Mouse (Mus musculus) ES-E14 (cell line): Measurements from ENCODE around the gene Dock6. TPM values are rescaled to one million over a fixed set of nuclear protein-coding genes. Genes with fewer than 3 reads are reported as not detected.

Experiments used
- DNase-seq: peaks from one replicate; pipeline ENCODE4 v3.0.0-alpha.2; 2013; ENCODE audit warnings: low read depth, low spot score
- H3K27ac ChIP-seq: 2 replicates; pipeline ENCODE4 v1.5.1; 2012; ENCODE audit warnings: low read depth, mild to moderate bottlenecking, low read length, moderate library complexity, mixed read lengths; ENCODE audit not compliant: poor library complexity, insufficient read depth, severe bottlenecking
- H3K36me3 ChIP-seq: 2 replicates; pipeline ENCODE4 v1.6.1; 2012; ENCODE audit warnings: mild to moderate bottlenecking, low read length, moderate library complexity, mixed read lengths; ENCODE audit not compliant: control insufficient read depth, poor library complexity, insufficient read depth, severe bottlenecking
- H3K4me1 ChIP-seq, 2 experiments: fragments of 150-350 bp in 1 of 2; sonication (generic) in 1 of 2; 2 replicates each; pipeline ENCODE4 v1.6.1; 2012; ENCODE audit warnings: low read length in 2 of 2, mild to moderate bottlenecking in 1 of 2, mixed read lengths in 1 of 2; ENCODE audit not compliant: control insufficient read depth in 2 of 2, insufficient read depth in 2 of 2, poor library complexity in 1 of 2
- H3K4me3 ChIP-seq, 2 experiments: fragments of 150-350 bp in 1 of 2; sonication (generic) in 1 of 2; 2 replicates each; pipeline ENCODE4 v1.5.1; 2012; ENCODE audit warnings: low read length in 2 of 2, low read depth in 1 of 2, mild to moderate bottlenecking in 1 of 2, mixed read lengths in 1 of 2; ENCODE audit not compliant: insufficient read depth in 1 of 2, poor library complexity in 1 of 2, severe bottlenecking in 1 of 2
- H3K9ac ChIP-seq: 2 replicates; pipeline ENCODE4 v1.6.1; 2012; ENCODE audit warnings: low read depth, mild to moderate bottlenecking, low read length, mixed read lengths; ENCODE audit not compliant: poor library complexity, insufficient read depth, severe bottlenecking
- H3K9me3 ChIP-seq: fragments of 150-350 bp; sonication (generic); 2 replicates; pipeline ENCODE4 v1.6.1; 2012; ENCODE audit warnings: low read depth, mild to moderate bottlenecking, low read length; ENCODE audit not compliant: control insufficient read depth, insufficient read depth
- CHD2 ChIP-seq: IDR thresholded peaks from 2 replicates; pipeline ENCODE4 v1.6.1; 2014; ENCODE audit warnings: mild to moderate bottlenecking, low read depth, low read length, inconsistent platforms
- HCFC1 ChIP-seq: IDR thresholded peaks from 2 replicates; pipeline ENCODE4 v1.6.1; 2012; ENCODE audit warnings: low read length, inconsistent platforms, borderline replicate concordance; ENCODE audit not compliant: insufficient read depth
- MAFK ChIP-seq: IDR thresholded peaks from 2 replicates; pipeline ENCODE4 v1.6.1; 2014; ENCODE audit warnings: mild to moderate bottlenecking, low read depth, low read length, inconsistent platforms; ENCODE audit not compliant: insufficient read depth
- ZC3H11A ChIP-seq: IDR thresholded peaks from 2 replicates; pipeline ENCODE4 v1.6.1; 2012; ENCODE audit warnings: low read depth, mild to moderate bottlenecking, inconsistent platforms, low read length, borderline replicate concordance
- ZNF384 ChIP-seq: IDR thresholded peaks from 2 replicates; pipeline ENCODE4 v1.6.1; 2012; ENCODE audit warnings: low read depth, low read length, inconsistent platforms
- in situ Hi-C, 2 experiments: fragments of 600-800 bp; cut with MboI; formaldehyde crosslinking; loops; one replicate each; pipeline ENCODE4 v1.15.1; 2025; ENCODE audit warnings: low sequenced_read_pairs in 2 of 2, inconsistent platforms in 1 of 2; ENCODE audit not compliant: unreplicated experiment in 2 of 2
- total RNA-seq: library from RNA; depleted of rRNA; stranded (reverse); fragments of 300-350 nt; gene quantifications from 2 replicates; pipeline ENCODE4 v1.2.3, GENCODE M21; 2012

The Dock6 gene
- total RNA-seq, 1 experiment = 45.4 TPM

GRCm38 (mm10) chr9:21767896-21768295 lies 84.5 kb downstream of the Dock6 start:
- Histone ChIP-seq H3K27ac (peak overlapping the region; percentile 90), H3K9ac (no peak overlapping the region), H3K4me3 (no peak overlapping the region), H3K9me3 (no peaks in the 10 kb centered on the region), H3K36me3 (peaks cover 23% of the 10 kb centered on the region), H3K4me1 (peaks cover 14 to 16% of the 10 kb centered on the region in 2 experiments)
- no peak for DNase-seq
- in situ Hi-C loops = no loop called here
- TF ChIP-seq ZNF384 (no peak), CHD2 (no peak)

GRCm38 (mm10) chr9:21764084-21764999 lies 88.1 kb downstream of the Dock6 start:
- Histone ChIP-seq H3K4me1 (peaks cover 18 to 20% of the 10 kb centered on the region in 2 experiments), H3K9ac (no peak overlapping the region), H3K36me3 (peaks cover 4% of the 10 kb centered on the region; the same call in 1 of the 2 replicates), H3K9me3 (no peaks in the 10 kb centered on the region), H3K4me3 (no peak overlapping the region), H3K27ac (no peak overlapping the region)
- no peak for DNase-seq
- in situ Hi-C loops = no loop called here
- TF ChIP-seq ZC3H11A (peak; percentile 2; the same call in 1 of the 2 replicates), HCFC1 (no peak), CHD2 (no peak), ZNF384 (peak; percentile 86), MAFK (no peak)

- in situ Hi-C loops = no loop called here
- DNase-seq = peak; percentile 64
- H3K4me1 ChIP-seq = peaks cover 9 to 18% of the 10 kb centered on the region in 2 experiments
- no peak overlapping the region; the same call in 1 of the 2 replicates for H3K9ac ChIP-seq
- TF ChIP-seq ZC3H11A = no peak
- no peak for TF ChIP-seq CHD2
- no peak for TF ChIP-seq ZNF384
- TF ChIP-seq MAFK = no peak
- no peak for TF ChIP-seq HCFC1
- H3K9me3 ChIP-seq = no peaks in the 10 kb centered on the region
- peaks cover 7% of the 10 kb centered on the region; the same call in 1 of the 2 replicates for H3K36me3 ChIP-seq
- peak overlapping the region; percentile 36; the same call in 1 of the 2 replicates for H3K27ac ChIP-seq
- H3K4me3 ChIP-seq = no peak overlapping the region
These were observed 90.3 kb downstream of the Dock6 start for GRCm38 (mm10) chr9:21762135-21762534.

GRCm38 (mm10) chr9:21760155-21761088 lies 92.0 kb downstream of the Dock6 start, which contains the start of gene Spc24:
Gene Spc24, minus strand, starts transcription at chr9:21760303.
- Histone ChIP-seq H3K9me3 (no peaks in the 10 kb centered on the region), H3K4me1 (peaks cover 7 to 19% of the 10 kb centered on the region in 2 experiments), H3K9ac (peak within 1 kb of the TSS; percentile 93), H3K36me3 (peaks cover 15% of the 10 kb centered on the region), H3K27ac (peak within 1 kb of the TSS; percentile 59), H3K4me3 (peak within 1 kb of the TSS; percentile 89 to 93)
- TF ChIP-seq CHD2 (peak; percentile 86), ZNF384 (no peak)
- in situ Hi-C loops = no loop called here
- peak; percentile 98 for DNase-seq
